Mouse (Mus musculus) brain, embryonic 14.5 days (tissue): ENCODE measurements around the gene Rbp7. TPM values are rescaled to one million over a fixed set of nuclear protein-coding genes. Genes with fewer than 3 reads are reported as not detected.

Experiments used
- DNase-seq: peaks from one replicate; pipeline ENCODE4 v3.0.0-alpha.2; 2011; ENCODE audit warnings: low read depth
- CTCF ChIP-seq: fragments of 200-500 bp; IDR thresholded peaks from 2 replicates; pipeline ENCODE4 v1.5.1; 2012; ENCODE audit warnings: inconsistent platforms, mild to moderate bottlenecking, moderate library complexity, borderline replicate concordance; ENCODE audit not compliant: insufficient read depth, insufficient read length; ENCODE audit errors: extremely low read depth
- POLR2A ChIP-seq: fragments of 200-500 bp; IDR thresholded peaks from 2 replicates; pipeline ENCODE4 v1.6.1; 2012; ENCODE audit warnings: mild to moderate bottlenecking, inconsistent platforms, borderline replicate concordance; ENCODE audit not compliant: poor library complexity, insufficient read depth, insufficient read length, severe bottlenecking; ENCODE audit errors: extremely low read depth
- polyA plus RNA-seq: library from polyadenylated mRNA; depleted of rRNA; stranded (reverse); fragments of >200 nt; gene quantifications from 2 replicates; pipeline ENCODE4 v1.2.3, GENCODE M21; 2012

Rbp7 gene
- polyA plus RNA-seq, 1 experiment: not detected

DNA sequence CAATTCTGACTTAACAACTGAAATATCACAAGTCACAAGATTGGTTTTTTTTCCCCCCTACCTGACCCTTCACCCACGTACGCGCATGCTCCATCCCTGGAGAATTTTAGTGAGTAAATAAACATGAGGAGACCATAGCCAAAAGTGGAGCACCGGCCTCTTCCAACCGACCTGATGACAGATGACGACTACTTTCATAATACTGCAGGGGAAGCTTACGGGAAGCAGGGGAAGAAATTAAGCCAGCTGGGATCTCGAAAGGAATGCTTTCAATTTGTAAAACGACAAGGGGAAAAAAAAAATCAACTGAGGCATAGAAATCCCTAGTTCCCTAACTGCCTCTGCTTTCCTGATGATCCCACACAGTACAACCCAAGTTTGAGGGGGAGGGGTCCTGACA, 30.0 kb downstream of the Rbp7 start:
- DNase-seq: peak; percentile 41

DNA sequence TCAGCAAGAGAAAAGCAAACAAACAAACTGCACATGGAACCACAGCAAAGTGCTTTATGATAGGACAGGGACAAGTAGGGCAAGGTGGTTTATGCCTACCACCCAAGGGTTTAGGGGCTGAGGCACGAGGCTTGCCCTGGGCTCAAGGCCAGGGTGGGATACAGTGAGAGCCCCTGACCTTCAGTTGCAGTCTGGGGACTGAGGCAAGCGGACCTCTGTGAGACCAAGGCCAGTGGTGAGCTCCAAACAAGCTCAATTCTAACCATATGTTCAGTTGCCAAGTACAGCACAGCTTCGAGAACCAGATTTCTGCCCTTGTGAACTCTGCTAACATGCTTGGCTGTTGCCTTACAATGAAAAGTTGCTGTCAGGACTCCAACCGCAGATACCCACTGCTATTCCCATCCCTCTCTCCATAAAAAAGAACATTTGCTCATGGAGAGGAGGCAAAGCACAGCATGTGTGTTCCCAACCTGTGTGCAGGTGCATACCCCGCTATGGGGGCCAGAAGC, 36.9 kb downstream of the Rbp7 start:
- TF ChIP-seq CTCF (no peak), POLR2A (no peak)

More for the DNA sequence above, 30.0 kb downstream of the Rbp7 start:
- no peak for TF ChIP-seq POLR2A
- no peak for TF ChIP-seq CTCF

DNA sequence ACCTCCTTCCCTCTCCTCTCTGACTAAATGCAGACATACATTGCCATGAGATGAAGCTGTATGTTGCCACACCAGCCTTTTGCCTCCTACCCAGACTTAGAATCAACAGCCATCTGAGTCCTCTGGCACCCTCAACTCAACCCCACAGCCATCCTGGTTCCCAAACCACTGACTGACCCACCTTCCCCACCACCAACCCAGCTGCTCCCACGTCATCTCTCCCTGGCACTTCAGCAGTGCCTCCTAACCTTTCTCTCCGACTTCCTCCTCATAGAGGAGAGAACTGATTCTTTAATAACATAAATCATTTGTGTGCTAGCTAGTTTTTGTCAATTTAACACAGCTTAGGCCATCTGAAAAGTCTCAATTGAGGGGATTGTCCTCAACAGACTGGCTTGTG, 37.8 kb downstream of the Rbp7 start:
- DNase-seq: no peak
- no peak for TF ChIP-seq CTCF
- no peak for TF ChIP-seq POLR2A

More for the DNA sequence above, 36.9 kb downstream of the Rbp7 start:
- DNase-seq: no peak

DNA sequence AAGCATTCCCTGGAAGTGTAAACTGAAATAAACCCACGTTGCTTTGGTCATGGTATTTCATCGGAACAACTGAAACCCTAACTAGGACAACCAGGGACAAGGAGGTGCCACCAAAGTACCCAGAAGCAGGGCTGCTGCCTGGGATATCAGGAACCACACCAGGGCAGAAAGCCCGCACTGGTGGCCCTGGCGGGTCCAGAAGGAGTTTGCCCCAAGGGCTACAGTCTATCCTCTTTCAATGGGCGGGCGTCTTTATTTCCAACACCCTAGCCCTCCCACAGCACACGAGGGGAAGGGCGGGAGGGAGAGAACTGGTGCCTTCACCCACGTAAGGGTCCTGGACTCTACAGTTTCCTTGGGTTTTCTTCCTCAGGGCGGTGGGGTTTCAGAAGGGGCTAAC, 38.4 kb downstream of the Rbp7 start:
- TF ChIP-seq CTCF: no peak
- no peak for DNase-seq

DNA sequence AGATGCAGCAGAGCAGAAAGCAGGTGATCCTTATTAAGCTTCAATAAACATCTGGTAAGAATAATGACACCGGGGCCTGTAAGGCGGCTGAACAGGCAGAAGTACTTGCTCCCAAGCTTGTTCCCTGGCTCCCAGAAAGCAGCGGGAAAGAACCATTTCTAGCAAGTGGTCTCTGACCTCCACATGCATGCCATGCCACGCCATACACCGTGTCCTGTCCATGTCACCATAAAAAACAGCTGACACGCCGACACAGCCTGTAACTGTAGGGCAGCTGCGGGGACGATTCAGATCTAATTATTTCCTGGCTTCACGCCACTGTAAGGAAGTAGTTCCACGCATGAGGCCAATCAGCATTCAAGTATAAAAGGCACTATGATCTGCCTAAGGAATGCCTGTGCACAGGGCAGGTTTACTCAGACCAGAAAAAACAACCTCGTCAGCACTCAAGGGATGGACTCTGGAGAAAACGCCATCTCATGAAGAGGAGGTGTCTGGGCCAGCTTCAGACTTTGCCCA, 39.1 kb downstream of the Rbp7 start:
- TF ChIP-seq POLR2A: no peak
- TF ChIP-seq CTCF: no peak
- DNase-seq: peak; percentile 58

DNA sequence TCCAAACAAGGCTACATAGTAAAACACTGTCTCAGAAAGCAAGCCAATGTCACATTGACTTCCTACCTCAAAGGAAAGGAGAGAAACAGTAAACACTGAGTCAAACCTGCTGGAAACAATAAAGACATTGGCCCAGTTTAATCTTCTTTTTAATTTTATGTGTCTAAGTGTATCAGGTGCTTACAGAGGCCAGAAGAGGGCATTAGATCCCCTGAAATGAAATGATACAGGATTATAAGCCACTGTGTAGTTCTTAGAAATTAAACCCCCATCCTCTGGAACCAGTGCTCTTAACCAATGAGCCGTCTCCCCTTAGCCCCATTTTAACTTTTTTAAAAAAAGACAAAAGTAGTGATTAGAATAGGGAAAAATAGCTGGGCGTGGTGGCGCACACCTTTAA, 40.5 kb downstream of the Rbp7 start:
- no peak for DNase-seq
- TF ChIP-seq POLR2A (no peak), CTCF (no peak)

DNA sequence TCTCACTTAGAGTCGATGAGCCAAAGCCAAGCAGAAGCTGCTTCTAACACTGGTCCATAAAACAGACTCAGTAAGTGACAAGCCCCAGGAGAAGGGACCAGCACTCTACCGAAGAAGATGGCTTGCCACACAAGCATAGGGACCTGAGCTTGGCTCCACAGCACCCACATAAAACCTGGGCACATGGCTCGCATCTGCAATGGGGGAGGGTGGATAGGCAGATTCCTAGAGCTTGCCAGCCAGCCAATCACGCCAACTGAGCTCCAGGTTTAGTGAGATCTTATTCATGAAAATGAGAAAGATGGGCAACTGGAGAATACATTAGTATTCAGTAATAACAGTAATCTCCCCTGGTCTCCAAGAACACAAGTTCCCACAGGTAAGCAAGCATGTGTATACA, 45.0 kb downstream of the Rbp7 start:
- TF ChIP-seq CTCF (no peak), POLR2A (no peak)
- DNase-seq: no peak

DNA sequence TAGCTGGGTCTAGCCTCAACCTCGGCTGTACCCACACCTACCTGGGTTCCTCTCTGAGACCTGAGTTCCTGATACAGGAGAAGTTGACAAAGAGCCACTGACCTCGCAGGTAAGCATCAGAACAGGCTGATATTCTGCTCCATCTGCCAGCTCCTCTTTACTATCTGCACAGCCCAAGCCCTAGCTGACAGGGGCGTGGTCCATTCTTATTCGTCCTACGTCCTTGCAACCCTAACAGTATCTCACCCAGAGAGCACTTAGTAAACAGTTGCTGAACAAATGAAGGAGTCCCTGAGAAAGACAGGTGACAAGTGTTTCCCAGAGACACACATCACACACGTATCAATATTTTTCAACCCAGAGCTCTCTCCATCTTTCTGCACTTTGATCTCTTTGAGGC, 46.4 kb downstream of the Rbp7 start:
- TF ChIP-seq CTCF: no peak
- TF ChIP-seq POLR2A: no peak

DNA sequence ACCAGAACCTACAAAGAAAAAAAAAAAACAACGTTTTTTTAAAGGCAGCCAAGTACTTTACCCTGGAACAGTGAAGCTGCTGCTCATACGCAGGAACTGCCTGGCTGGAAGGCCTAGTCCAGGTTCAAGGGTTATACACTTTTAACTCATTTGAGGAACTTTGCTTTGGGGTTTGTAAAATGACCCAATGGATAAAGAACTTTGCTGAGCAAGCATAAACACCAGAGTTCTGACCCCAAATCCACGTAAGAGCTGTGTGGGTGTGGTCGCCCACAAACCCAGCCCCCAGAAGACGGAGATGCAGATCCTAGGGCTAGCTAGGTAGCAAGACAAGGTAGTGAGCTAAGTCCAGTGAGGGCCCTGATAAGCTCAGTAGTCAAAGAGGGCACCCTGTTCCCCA, 47.3 kb downstream of the Rbp7 start:
- no peak for DNase-seq
- no peak for TF ChIP-seq POLR2A
- no peak for TF ChIP-seq CTCF

More for the DNA sequence above, 46.4 kb downstream of the Rbp7 start:
- no peak for DNase-seq

DNA sequence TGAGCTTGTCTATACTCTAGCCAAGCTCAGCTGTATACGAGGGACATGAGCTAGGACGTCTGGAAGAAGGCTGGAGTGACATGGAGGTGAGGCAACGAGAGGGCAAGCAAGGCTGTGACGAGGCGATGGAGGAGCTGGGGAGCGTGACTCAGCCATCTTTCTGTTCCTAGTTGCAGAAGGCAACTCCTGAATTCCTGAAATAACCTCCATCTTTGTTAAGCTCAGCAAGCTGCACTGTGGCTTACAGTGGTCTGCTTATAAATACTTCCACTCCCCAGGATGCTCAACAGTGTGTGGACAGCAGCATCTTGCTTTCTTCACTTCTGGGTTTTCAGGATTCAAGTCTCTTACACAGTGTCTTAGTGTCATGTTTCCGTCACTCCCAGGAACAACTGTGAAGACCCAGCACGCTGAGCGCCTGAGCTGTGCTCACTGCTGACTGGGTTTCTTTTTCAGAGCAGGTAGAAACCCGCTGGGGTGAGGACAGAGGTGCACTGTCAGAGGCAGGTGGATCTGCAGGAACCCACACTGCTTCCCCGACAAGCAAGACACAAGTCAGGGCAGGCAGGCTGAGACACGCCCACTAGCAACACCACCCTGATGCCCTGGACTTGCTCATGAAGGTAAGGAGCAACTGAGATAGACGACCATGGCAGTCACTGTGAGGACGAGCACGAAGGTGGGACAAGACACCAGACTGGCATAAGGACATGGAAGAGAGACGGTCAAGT, 48.9 kb downstream of the Rbp7 start:
- TF ChIP-seq POLR2A (no peak), CTCF (no peak)
- DNase-seq: no peak

DNA sequence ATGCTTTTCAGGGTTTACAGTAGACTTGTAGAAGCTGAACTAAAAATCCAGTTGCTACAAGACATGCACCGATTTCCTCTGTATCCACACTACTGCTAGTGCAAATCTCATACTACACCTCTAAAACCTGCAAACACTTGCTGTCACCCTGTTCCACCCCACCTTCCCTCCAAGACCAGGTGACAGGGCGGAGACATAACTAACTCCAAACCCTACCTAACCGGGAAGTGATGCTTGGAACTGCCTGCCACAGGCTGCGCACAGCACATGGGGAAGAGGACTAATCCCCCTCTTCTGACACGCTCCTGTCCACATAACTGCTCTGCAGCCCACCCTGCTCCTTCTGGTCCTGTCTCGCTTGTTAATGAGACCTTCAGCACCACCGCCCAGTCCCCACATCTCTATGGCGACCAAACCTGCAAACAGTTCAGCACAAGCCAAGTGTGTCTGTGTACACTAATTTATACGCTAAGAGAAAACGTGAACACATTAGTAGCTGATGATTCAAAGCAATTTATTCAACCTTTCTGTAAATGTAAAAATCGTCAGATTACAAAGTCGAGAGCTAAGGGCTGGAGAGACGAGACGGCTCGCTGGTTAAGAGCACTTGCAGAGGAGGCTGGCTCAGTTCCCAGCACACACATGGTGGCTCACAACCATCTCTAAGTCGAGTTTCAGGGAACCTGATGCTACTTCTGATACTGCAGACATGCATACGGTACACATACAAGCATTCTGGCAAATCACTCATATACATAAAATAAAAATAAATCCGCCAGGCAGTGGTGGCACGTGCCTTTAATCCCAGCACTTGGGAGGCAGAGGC, 49.9 kb downstream of the Rbp7 start:
- no peak for TF ChIP-seq POLR2A
- no peak for TF ChIP-seq CTCF
- DNase-seq: peak; percentile 80

DNA sequence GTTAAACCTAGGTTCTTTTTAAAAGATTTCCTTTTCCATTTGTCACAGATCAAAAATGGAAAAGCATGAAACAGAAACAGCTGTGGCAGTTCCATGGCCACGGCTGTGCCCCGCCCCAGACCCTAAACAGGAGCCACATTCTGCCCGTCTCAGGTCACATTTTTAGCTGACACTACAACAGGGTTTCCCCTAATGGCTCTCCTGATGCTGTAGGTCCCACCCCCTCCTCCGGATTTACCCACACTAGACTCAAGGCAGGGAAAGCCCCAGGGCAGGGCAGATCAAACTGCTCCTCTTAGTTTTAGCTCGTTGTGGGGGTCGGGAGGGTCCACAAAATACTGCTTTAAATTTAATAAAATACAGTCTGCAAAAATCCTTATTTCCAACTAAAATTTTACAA, 51.7 kb downstream of the Rbp7 start:
- no peak for TF ChIP-seq CTCF
- no peak for TF ChIP-seq POLR2A

DNA sequence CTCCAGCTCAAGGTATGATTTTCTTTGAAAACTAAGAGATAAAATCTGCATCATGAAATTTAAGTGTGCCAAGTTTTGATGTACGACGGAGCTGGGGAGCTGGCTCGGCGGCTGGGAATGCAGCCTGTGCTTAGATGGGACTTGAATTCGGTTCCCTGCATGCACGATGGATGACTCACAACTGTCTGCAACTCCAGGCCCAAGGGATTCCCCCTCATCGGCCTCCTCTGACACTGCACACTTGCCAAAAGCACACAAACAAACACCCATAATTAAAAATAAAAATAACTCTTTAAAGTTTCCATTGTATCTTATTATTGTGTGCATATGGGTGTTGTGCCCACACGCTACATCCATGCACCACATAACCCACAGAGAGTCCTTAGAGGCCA, 53.2 kb downstream of the Rbp7 start:
- TF ChIP-seq POLR2A (no peak), CTCF (no peak)
- DNase-seq: no peak

More for the DNA sequence above, 51.7 kb downstream of the Rbp7 start:
- no peak for DNase-seq
